Mouse (Mus musculus) testis, adult 2 months (tissue): ENCODE measurements around the gene Slco4a1. TPM values are rescaled to one million over a fixed set of nuclear protein-coding genes. Genes with fewer than 3 reads are reported as not detected.

Experiments
- H3K27ac ChIP-seq: fragments of 200-500 bp; 2 replicates; pipeline ENCODE4 v1.5.1; 2012; ENCODE audit warnings: low read depth, low read length; ENCODE audit not compliant: control insufficient read depth, insufficient read depth
- H3K27me3 ChIP-seq: fragments of 200-500 bp; 2 replicates; pipeline ENCODE4 v1.6.1; 2012; ENCODE audit warnings: mild to moderate bottlenecking, low read length, moderate library complexity; ENCODE audit not compliant: control insufficient read depth, insufficient read depth
- H3K36me3 ChIP-seq: fragments of 200-500 bp; 2 replicates; pipeline ENCODE4 v1.6.1; 2012; ENCODE audit warnings: mild to moderate bottlenecking, low read length; ENCODE audit not compliant: control insufficient read depth, insufficient read depth
- H3K4me1 ChIP-seq: fragments of 200-500 bp; 2 replicates; pipeline ENCODE4 v1.6.1; 2012; ENCODE audit warnings: low read length; ENCODE audit not compliant: control insufficient read depth, insufficient read depth
- H3K4me3 ChIP-seq: fragments of 200-500 bp; 2 replicates; pipeline ENCODE4 v1.5.1; 2012; ENCODE audit warnings: low read depth, mild to moderate bottlenecking, low read length, moderate library complexity, mixed read lengths; ENCODE audit not compliant: control insufficient read depth
- CTCF ChIP-seq: fragments of 200-500 bp; IDR thresholded peaks from 2 replicates; pipeline ENCODE4 v1.5.1; 2012; ENCODE audit warnings: low read depth, mild to moderate bottlenecking, inconsistent platforms, low read length, moderate library complexity; ENCODE audit not compliant: control insufficient read depth, insufficient read depth, insufficient replicate concordance
- POLR2A ChIP-seq: fragments of 200-500 bp; IDR thresholded peaks from 2 replicates; pipeline ENCODE4 v1.6.1; 2012; ENCODE audit warnings: low read depth, mild to moderate bottlenecking, inconsistent platforms, low read length, moderate library complexity; ENCODE audit not compliant: control insufficient read depth
- polyA plus RNA-seq: library from polyadenylated mRNA; depleted of rRNA; stranded (reverse); fragments of >200 nt; gene quantifications from 2 replicates; pipeline ENCODE4 v1.2.3, GENCODE M21; 2012

Gene Slco4a1
- polyA plus RNA-seq, 1 experiment = 0.15 TPM

DNA sequence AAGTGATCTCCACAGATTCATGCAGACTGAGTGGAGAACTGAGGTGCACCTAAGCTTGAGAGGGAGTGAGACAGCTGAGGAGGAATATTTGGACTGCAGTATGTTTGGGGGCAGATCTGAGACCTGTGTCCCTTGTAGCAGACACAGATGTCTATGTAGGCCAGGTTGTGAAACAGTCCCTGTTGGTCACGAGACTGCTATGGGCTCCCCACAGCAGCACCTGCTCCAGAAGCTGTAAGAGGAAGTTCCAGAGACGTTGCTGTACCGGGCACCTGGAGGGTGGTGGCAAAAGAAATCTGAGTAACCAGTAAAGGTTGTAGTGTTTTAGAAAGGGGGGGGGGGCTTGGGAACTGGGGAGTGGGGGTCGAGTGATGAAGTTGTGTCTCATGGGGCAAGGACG lies 7.0 kb upstream of the Slco4a1 start:
- Histone ChIP-seq H3K4me1 (no peaks in the 10 kb centered on the region; the same call in 1 of the 2 replicates), H3K4me3 (no peak overlapping the region), H3K27me3 (no peaks in the 10 kb centered on the region), H3K27ac (no peak overlapping the region), H3K36me3 (no peaks in the 10 kb centered on the region)
- no peak for TF ChIP-seq CTCF

DNA sequence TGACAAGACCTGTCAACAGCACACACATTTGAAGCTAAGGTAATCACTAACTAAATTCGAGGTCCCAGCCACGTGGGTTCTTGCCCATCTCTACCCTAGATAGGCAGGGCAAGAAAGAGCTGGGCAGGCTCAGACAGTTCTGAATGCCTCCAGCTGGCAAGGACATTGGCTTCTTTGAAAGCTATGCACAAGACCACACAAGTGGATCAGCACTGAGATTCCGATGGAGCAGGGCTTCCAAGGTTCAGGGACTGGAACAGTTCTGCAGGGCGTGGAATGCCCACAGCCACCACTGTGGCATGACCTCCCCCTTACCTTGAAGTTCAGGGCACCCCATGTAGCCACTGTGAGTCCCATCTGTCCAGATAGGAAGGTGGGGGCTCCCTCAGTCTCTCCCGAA lies 5.5 kb upstream of the Slco4a1 start:
- H3K36me3 ChIP-seq = no peaks in the 10 kb centered on the region
- no peaks in the 10 kb centered on the region for H3K27me3 ChIP-seq
- H3K4me3 ChIP-seq = no peak overlapping the region
- TF ChIP-seq CTCF (no peak), POLR2A (no peak)
- no peaks in the 10 kb centered on the region; the same call in 1 of the 2 replicates for H3K4me1 ChIP-seq
- H3K27ac ChIP-seq = no peak overlapping the region

DNA sequence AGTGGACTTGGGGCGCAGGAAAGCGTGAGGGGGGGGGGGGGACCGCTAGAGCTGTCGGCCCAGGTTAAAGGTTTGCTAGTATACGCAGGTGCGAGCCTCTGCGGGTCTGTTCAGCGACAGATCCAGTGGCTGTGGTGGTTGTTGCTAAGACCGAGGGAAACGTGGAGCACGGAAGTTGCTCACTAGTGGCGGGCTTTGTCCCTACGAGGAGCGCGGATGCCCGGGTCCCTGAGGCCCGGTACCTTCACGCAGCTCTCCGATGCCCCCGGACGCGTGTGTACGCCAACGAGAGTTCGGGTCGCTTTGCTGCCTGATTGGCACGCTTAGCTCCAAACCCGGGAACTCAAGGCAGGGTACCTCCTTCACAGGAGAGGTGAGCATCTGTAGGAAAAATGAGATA lies 660 bp downstream of the Slco4a1 start:
- Histone ChIP-seq H3K36me3 (no peaks in the 10 kb centered on the region), H3K27ac (no peak overlapping the region), H3K4me3 (no peak overlapping the region; the same call in 1 of the 2 replicates), H3K4me1 (peaks cover 6% of the 10 kb centered on the region), H3K27me3 (no peaks in the 10 kb centered on the region)
- no peak for TF ChIP-seq CTCF
- no peak for TF ChIP-seq POLR2A

DNA sequence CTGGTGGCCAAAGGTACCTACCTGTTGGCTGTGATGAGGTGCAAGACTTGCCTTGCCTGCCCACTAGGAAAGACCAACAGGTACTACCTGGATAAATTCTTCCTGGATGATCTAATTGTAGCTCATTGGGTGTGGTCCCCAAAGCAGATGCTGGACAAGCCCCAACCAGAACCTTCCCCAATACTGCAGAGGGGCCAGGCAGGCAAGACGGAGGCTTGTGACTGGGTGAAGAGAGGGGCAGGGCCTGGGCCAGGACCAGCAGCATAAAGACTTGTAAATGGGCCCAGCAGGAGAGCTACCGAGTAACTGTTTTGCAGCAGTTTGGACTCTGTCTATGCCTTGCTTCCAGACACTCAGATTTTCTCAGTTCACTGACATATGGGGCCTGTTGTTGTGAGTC lies 1.6 kb downstream of the Slco4a1 start:
- no peaks in the 10 kb centered on the region for H3K36me3 ChIP-seq
- TF ChIP-seq CTCF (no peak), POLR2A (no peak)
- no peaks in the 10 kb centered on the region for H3K27me3 ChIP-seq
- no peak overlapping the region for H3K27ac ChIP-seq
- H3K4me3 ChIP-seq = no peak overlapping the region
- H3K4me1 ChIP-seq = peaks cover 6% of the 10 kb centered on the region

DNA sequence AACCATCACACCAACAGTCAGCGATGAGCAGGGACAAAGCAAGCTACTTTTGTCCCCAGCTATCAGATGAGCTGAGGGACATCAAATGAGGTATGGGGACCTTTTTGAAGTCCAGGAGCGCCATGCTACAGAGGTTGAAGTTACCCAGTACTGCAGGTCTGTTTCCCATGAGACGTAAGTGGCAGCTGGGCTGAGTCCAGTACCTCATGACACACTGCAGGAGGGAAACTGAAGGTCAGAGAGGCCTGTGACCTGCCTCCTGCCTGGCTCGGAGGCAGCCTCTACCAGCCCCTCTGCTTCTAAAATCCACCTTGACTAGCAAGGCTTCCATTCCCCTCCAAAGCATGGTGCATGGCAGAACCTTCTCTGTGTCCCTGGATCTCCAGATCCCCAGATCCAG lies 3.4 kb downstream of the Slco4a1 start:
- Histone ChIP-seq H3K27ac (no peak overlapping the region), H3K4me3 (no peak overlapping the region), H3K4me1 (peaks cover 6% of the 10 kb centered on the region), H3K27me3 (no peaks in the 10 kb centered on the region), H3K36me3 (no peaks in the 10 kb centered on the region)
- no peak for TF ChIP-seq CTCF
- TF ChIP-seq POLR2A = no peak

DNA sequence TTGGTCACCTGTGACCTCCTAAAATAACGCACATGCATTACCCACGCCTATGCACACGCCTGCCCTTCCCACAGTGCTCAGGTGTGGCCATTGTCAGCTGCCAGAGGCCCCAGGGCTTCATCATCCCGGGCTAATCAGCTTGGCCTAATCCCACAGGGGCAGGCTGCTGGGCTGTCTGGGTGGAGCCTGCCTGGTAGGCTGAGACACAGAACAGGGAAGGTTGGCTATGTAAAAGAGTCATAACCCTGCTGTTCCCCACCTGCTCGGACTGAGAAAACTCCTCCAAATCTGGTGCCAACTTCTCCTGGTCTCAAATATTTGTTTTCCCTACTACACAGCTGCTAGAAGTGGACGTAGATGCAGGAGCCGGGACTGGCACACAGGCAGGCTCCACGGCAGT lies 4.8 kb downstream of the Slco4a1 start:
- H3K4me3 ChIP-seq = no peak overlapping the region
- no peaks in the 10 kb centered on the region for H3K27me3 ChIP-seq
- TF ChIP-seq POLR2A (no peak), CTCF (no peak)
- H3K4me1 ChIP-seq = peaks cover 4% of the 10 kb centered on the region
- no peak overlapping the region for H3K27ac ChIP-seq
- H3K36me3 ChIP-seq = no peaks in the 10 kb centered on the region

DNA sequence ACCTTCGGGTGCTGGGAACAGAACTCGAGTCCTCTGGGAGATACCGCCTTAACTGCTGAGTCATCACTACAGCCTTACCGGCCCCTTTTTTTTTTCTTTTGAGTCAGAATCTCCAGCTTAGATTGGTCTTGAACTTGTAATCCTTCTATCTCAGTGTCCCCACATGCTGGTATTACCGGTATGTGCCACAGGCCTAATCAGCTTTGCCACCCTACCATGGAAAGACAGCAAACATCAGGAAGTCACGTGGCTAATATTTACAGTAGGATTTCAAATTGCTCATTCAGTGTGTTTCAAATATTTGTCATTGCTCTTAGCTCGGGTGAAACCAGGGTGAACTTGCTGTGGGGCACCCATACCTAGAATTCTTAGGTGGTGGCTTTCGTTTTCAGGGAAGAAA lies 6.5 kb downstream of the Slco4a1 start:
- Histone ChIP-seq H3K27ac (no peak overlapping the region), H3K27me3 (no peaks in the 10 kb centered on the region), H3K4me3 (no peak overlapping the region), H3K4me1 (no peaks in the 10 kb centered on the region), H3K36me3 (no peaks in the 10 kb centered on the region)
- TF ChIP-seq POLR2A (no peak), CTCF (no peak)

DNA sequence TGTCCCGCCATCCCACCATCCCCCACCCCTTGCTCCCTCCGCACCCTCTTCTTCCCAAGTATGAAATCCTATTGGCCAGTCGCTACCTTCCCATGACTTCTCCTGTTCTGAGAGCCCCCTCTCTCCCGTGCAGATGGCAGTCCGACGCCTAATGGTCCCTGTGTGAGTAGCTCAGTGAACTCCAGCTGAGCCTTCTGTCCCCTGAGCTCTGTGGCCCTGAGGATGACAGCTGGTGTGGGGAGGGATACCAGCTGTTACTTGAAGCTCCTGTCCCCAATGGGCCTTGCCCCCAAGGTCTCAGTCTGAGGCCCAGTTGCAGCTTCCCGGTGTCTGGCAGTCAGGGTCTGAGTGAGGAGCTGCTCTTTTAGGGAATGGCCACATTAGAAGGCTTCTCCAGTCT lies 10.5 kb downstream of the Slco4a1 start:
- no peak for TF ChIP-seq CTCF
- TF ChIP-seq POLR2A = no peak
- Histone ChIP-seq H3K27me3 (no peaks in the 10 kb centered on the region), H3K4me3 (no peak overlapping the region), H3K4me1 (no peaks in the 10 kb centered on the region), H3K36me3 (no peaks in the 10 kb centered on the region), H3K27ac (no peak overlapping the region)
